In the genomic region with DNA sequence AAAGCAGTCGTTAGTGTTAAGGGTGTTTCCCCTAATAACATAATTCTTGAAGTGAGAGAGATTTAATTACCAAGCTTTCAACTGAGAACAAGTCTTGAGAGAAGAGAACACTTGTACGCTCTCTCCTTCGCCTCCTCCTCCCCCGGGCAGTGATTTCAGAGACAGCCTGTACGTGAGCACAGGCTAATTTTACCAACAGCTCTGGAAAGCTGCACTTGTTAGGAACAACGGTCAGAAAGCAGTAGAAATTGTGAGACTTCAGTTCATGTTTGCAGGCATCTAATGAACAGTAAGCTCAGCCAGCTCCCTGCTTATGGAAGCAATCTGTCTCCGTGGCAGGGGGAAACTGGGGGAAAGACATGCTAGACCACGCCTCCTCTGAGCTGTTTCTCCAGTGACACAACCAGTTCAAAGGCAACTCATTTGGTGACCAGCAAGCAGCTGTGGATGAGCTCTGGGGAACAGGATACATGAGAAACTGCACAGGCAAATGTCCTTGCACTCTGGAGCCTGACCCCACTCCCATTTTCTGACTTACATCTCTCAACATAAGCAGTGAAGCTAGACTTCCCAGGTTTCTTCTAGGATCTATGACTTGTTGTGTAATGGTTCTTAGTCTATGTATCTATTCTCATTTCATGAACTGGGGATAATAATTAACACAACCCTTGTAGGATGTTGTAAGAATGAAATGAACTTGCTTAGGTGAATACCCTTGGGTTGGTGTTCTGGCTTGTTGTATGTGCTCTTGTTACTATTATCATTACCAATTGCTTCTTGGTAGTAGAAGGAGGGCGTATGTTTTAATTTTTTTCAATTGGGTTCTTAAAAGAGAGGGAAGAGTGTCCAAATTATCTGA, we compare ENCODE assay signal across 9 mouse cellular contexts.
DNase-seq lines count a peak whose midpoint lies in the region; ATAC-seq and TF ChIP-seq lines count a peak whose summit lies in the region.
"Had no signal": no experiment of that assay in that cellular context is flagged by ENCODE, and none has a peak within 500 bp of the region (broad histone marks: within the 10 kb centered on the region; RNA-seq: fewer than 3 reads in every experiment).

No protein-coding gene starts in this region.

- TF ChIP-seq CTCF in heart, postnatal 0 days (IDR thresholded peaks at IDR 0.05; ENCODE audit: low read depth) = no peak

- H3K4me2 ChIP-seq in forebrain, embryonic 12.5 days = no peak overlapping the region
- no peak overlapping the region for H3K4me2 ChIP-seq in forebrain, embryonic 13.5 days
- no peak overlapping the region for H3K4me2 ChIP-seq in heart, postnatal 0 days (ENCODE audit: low read depth, low read length)
- peak overlapping the region; percentile 16; the same call in 1 of the 2 replicates for H3K4me2 ChIP-seq in limb, embryonic 12.5 days
- H3K4me2 ChIP-seq: midbrain, embryonic 12.5 days had no signal

- peak; percentile 61 for DNase-seq in adipocyte (ENCODE audit: low spot score)
- DNase-seq in heart, postnatal 0 days (ENCODE audit: low spot score) = no peak
- DNase-seq in telencephalon, adult 2 months (ENCODE audit: low read depth, low spot score) = peak; percentile 96
- no peak for DNase-seq in cerebellum, adult 18-20 months

- no peak overlapping the region for H3K9ac ChIP-seq in forebrain, embryonic 12.5 days
- no peak overlapping the region for H3K9ac ChIP-seq in forebrain, embryonic 13.5 days
- 0 out of 2 replicates have a peak overlapping the region, but pooled peaks have one; percentile 8 for H3K9ac ChIP-seq in heart, postnatal 0 days (replicated peaks; ENCODE audit: low read depth, low read length)
- H3K9ac ChIP-seq in limb, embryonic 12.5 days (replicated peaks) = no peak overlapping the region
- H3K9ac ChIP-seq: midbrain, embryonic 12.5 days had no signal

- no peak for TF ChIP-seq EP300 in heart, postnatal 0 days (IDR thresholded peaks at IDR 0.05; ENCODE audit: low read depth)

- no peaks in the 10 kb centered on the region for H3K36me3 ChIP-seq in forebrain, embryonic 12.5 days (replicated peaks)
- no peaks in the 10 kb centered on the region for H3K36me3 ChIP-seq in forebrain, embryonic 13.5 days (ENCODE audit: poor library complexity, severe bottlenecking)
- H3K36me3 ChIP-seq in heart, postnatal 0 days (replicated peaks; ENCODE audit: control insufficient read depth, insufficient read depth, low read length) = no peaks in the 10 kb centered on the region
- no peaks in the 10 kb centered on the region for H3K36me3 ChIP-seq in limb, embryonic 12.5 days
- H3K36me3 ChIP-seq: midbrain, embryonic 12.5 days had no signal

- no peak overlapping the region for H3K4me3 ChIP-seq in forebrain, embryonic 12.5 days (replicated peaks)
- no peak overlapping the region for H3K4me3 ChIP-seq in forebrain, embryonic 13.5 days
- no peak overlapping the region for H3K4me3 ChIP-seq in heart, postnatal 0 days (ENCODE audit: low read depth, low read length)
- H3K4me3 ChIP-seq in limb, embryonic 12.5 days (replicated peaks) = no peak overlapping the region
- H3K4me3 ChIP-seq: midbrain, embryonic 12.5 days had no signal

- H3K9me3 ChIP-seq in forebrain, embryonic 12.5 days = no peaks in the 10 kb centered on the region
- H3K9me3 ChIP-seq in forebrain, embryonic 13.5 days (replicated peaks) = no peaks in the 10 kb centered on the region
- H3K9me3 ChIP-seq in heart, postnatal 0 days (replicated peaks; ENCODE audit: control insufficient read depth, low read length) = no peaks in the 10 kb centered on the region
- no peaks in the 10 kb centered on the region for H3K9me3 ChIP-seq in limb, embryonic 12.5 days
- H3K9me3 ChIP-seq: midbrain, embryonic 12.5 days had no signal

- peak; percentile 39; the same call in 1 of the 2 replicates for ATAC-seq in forebrain, embryonic 12.5 days (ENCODE audit: low FRiP score)
- no peak for ATAC-seq in forebrain, embryonic 13.5 days
- no peak for ATAC-seq in heart, postnatal 0 days (ENCODE audit: insufficient read depth, low read depth)
- ATAC-seq in limb, embryonic 12.5 days (ENCODE audit: insufficient number of reproducible peaks, insufficient read depth, low FRiP score, low TSS enrichment, low read depth) = no peak
- ATAC-seq in cerebellum, adult (ENCODE audit: insufficient number of reproducible peaks, low FRiP score, low TSS enrichment) = no peak

- peaks cover 18% of the 10 kb centered on the region for H3K4me1 ChIP-seq in forebrain, embryonic 12.5 days
- H3K4me1 ChIP-seq in forebrain, embryonic 13.5 days = peaks cover 12% of the 10 kb centered on the region; the same call in 1 of the 2 replicates
- H3K4me1 ChIP-seq in heart, postnatal 0 days (ENCODE audit: control insufficient read depth, insufficient read depth) = peaks cover 19% of the 10 kb centered on the region
- peaks cover 18% of the 10 kb centered on the region for H3K4me1 ChIP-seq in limb, embryonic 12.5 days (replicated peaks)

- no peak overlapping the region for H3K27ac ChIP-seq in forebrain, embryonic 12.5 days
- no peak overlapping the region for H3K27ac ChIP-seq in forebrain, embryonic 13.5 days
- peak overlapping the region; percentile 36 for H3K27ac ChIP-seq in heart, postnatal 0 days (ENCODE audit: low read depth)
- H3K27ac ChIP-seq in limb, embryonic 12.5 days = peak overlapping the region; percentile 66; the same call in 1 of the 2 replicates
- H3K27ac ChIP-seq: midbrain, embryonic 12.5 days had no signal

- 0 out of 2 replicates have a peak, but pooled peaks cover 4% of the 10 kb centered on the region for H3K27me3 ChIP-seq in forebrain, embryonic 12.5 days
- no peaks in the 10 kb centered on the region for H3K27me3 ChIP-seq in forebrain, embryonic 13.5 days
- no peaks in the 10 kb centered on the region for H3K27me3 ChIP-seq in heart, postnatal 0 days (ENCODE audit: control insufficient read depth, insufficient read depth, low read length)
- H3K27me3 ChIP-seq in limb, embryonic 12.5 days = no peaks in the 10 kb centered on the region

- WGBS in forebrain, embryonic 12.5 days = 51% methylated on average over 9 of the region's 9 CpGs
- WGBS in forebrain, embryonic 13.5 days = 50% methylated on average over 9 of the region's 9 CpGs
- 27% methylated on average over 9 of the region's 9 CpGs for WGBS in heart, postnatal 0 days
- WGBS in limb, embryonic 12.5 days = 31% methylated on average over 9 of the region's 9 CpGs

Comparison
In these comparisons a context has a peak if more than half of its experiments do, and no peak if none do; other contexts are left out.
1. H3K27ac ChIP-seq: peak in heart, postnatal 0 days (single experiment) and limb, embryonic 12.5 days (single experiment); none in forebrain, embryonic 12.5 days (single experiment) and forebrain, embryonic 13.5 days (single experiment).
2. DNase-seq: peak in adipocyte (single experiment) and telencephalon, adult 2 months (single experiment); none in heart, postnatal 0 days (single experiment) and cerebellum, adult 18-20 months (0 of 2).